Mouse (Mus musculus): ENCODE data around the gene Hmx1. TPM values are rescaled to one million over a fixed set of nuclear protein-coding genes. Genes with fewer than 3 reads are reported as not detected.

Hmx1 gene
- polyA plus RNA-seq, 1 experiment from 2014 or later: 0.52 TPM

GRCm38 (mm10) chr5:35389915-35390314 lies 1.0 kb downstream of the Hmx1 start:
- H3K4me1 ChIP-seq: peaks cover 29% of the 10 kb centered on the region
- no peaks in the 10 kb centered on the region for H3K36me3 ChIP-seq
- no peak overlapping the region for H3K4me3 ChIP-seq (replicated peaks)
- WGBS: 11% methylated on average over 3 of the region's 3 CpGs
- no peak overlapping the region for H3K27ac ChIP-seq
- H3K27me3 ChIP-seq: peaks cover 100% of the 10 kb centered on the region
- H3K4me2 ChIP-seq: no peak overlapping the region
- no peak for ATAC-seq (replicated peaks; ENCODE audit: low FRiP score)
- H3K9ac ChIP-seq: no peak overlapping the region
- no peaks in the 10 kb centered on the region for H3K9me3 ChIP-seq (replicated peaks)

GRCm38 (mm10) chr5:35390848-35391655 lies 2.1 kb downstream of the Hmx1 start:
- Histone ChIP-seq H3K36me3 (no peaks in the 10 kb centered on the region), H3K4me2 (peak overlapping the region; percentile 57), H3K9me3 (replicated peaks) (no peaks in the 10 kb centered on the region), H3K27ac (no peak overlapping the region), H3K27me3 (peaks cover 100% of the 10 kb centered on the region), H3K4me1 (peaks cover 32% of the 10 kb centered on the region), H3K9ac (no peak overlapping the region), H3K4me3 (replicated peaks) (peak overlapping the region; percentile 33)
- ATAC-seq (replicated peaks; ENCODE audit: low FRiP score): no peak
- 3% methylated on average over 22 of the region's 22 CpGs for WGBS

GRCm38 (mm10) chr5:35391656-35392333 lies 2.9 kb downstream of the Hmx1 start:
- Histone ChIP-seq H3K27me3 (peaks cover 98% of the 10 kb centered on the region), H3K27ac (no peak overlapping the region), H3K36me3 (no peaks in the 10 kb centered on the region), H3K4me1 (peaks cover 32% of the 10 kb centered on the region), H3K4me3 (replicated peaks) (peak overlapping the region; percentile 33), H3K9ac (no peak overlapping the region), H3K9me3 (replicated peaks) (no peaks in the 10 kb centered on the region), H3K4me2 (peak overlapping the region; percentile 57)
- no peak for ATAC-seq (replicated peaks; ENCODE audit: low FRiP score)
- under 1% methylated on average over 80 of the region's 88 CpGs for WGBS

GRCm38 (mm10) chr5:35392334-35392695 lies 3.4 kb downstream of the Hmx1 start:
- Histone ChIP-seq H3K4me3 (replicated peaks) (peak overlapping the region; percentile 33), H3K4me1 (peaks cover 35% of the 10 kb centered on the region), H3K36me3 (no peaks in the 10 kb centered on the region), H3K4me2 (peak overlapping the region; percentile 57), H3K9ac (no peak overlapping the region), H3K27me3 (peaks cover 98% of the 10 kb centered on the region), H3K9me3 (replicated peaks) (no peaks in the 10 kb centered on the region), H3K27ac (no peak overlapping the region)
- ATAC-seq (replicated peaks; ENCODE audit: low FRiP score): no peak
- under 1% methylated on average over 37 of the region's 37 CpGs for WGBS

- peaks cover 98% of the 10 kb centered on the region for H3K27me3 ChIP-seq
- no peaks in the 10 kb centered on the region for H3K36me3 ChIP-seq
- ATAC-seq (replicated peaks; ENCODE audit: low FRiP score): no peak
- no peak overlapping the region for H3K27ac ChIP-seq
- no peak overlapping the region for H3K9ac ChIP-seq
- no peaks in the 10 kb centered on the region for H3K9me3 ChIP-seq (replicated peaks)
- peaks cover 30% of the 10 kb centered on the region for H3K4me1 ChIP-seq
- 4% methylated on average over 9 of the region's 9 CpGs for WGBS
- H3K4me2 ChIP-seq: peak overlapping the region; percentile 20; the same call in 1 of the 2 replicates
- peak overlapping the region; percentile 13; the same call in 1 of the 2 replicates for H3K4me3 ChIP-seq (replicated peaks)
These were observed 6.9 kb downstream of the Hmx1 start for GRCm38 (mm10) chr5:35395566-35396440.

- peaks cover 98% of the 10 kb centered on the region for H3K27me3 ChIP-seq
- peak overlapping the region; percentile 16 for H3K4me3 ChIP-seq (replicated peaks)
- ATAC-seq (replicated peaks; ENCODE audit: low FRiP score): no peak
- no peaks in the 10 kb centered on the region for H3K9me3 ChIP-seq (replicated peaks)
- H3K9ac ChIP-seq: no peak overlapping the region
- under 1% methylated on average over 57 of the region's 57 CpGs for WGBS
- H3K4me2 ChIP-seq: peak overlapping the region; percentile 36
- H3K27ac ChIP-seq: no peak overlapping the region
- peaks cover 22% of the 10 kb centered on the region for H3K4me1 ChIP-seq
- no peaks in the 10 kb centered on the region for H3K36me3 ChIP-seq
These were observed 8.2 kb downstream of the Hmx1 start for GRCm38 (mm10) chr5:35396976-35397641.

GRCm38 (mm10) chr5:35397642-35398309 lies 8.9 kb downstream of the Hmx1 start:
- H3K4me2 ChIP-seq: peak overlapping the region; percentile 36
- H3K4me3 ChIP-seq (replicated peaks): peak overlapping the region; percentile 16
- ATAC-seq (replicated peaks; ENCODE audit: low FRiP score): peak; percentile 38

GRCm38 (mm10) chr5:35398310-35398910 lies 9.5 kb downstream of the Hmx1 start:
- peaks cover 98% of the 10 kb centered on the region for H3K27me3 ChIP-seq
- H3K36me3 ChIP-seq: no peaks in the 10 kb centered on the region
- no peaks in the 10 kb centered on the region for H3K9me3 ChIP-seq (replicated peaks)
- H3K4me2 ChIP-seq: no peak overlapping the region
- no peak for ATAC-seq (replicated peaks; ENCODE audit: low FRiP score)
- H3K4me1 ChIP-seq: peaks cover 18% of the 10 kb centered on the region
- H3K27ac ChIP-seq: no peak overlapping the region
- no peak overlapping the region for H3K9ac ChIP-seq
- H3K4me3 ChIP-seq (replicated peaks): no peak overlapping the region
- 2% methylated on average over 14 of the region's 14 CpGs for WGBS

More at GRCm38 (mm10) chr5:35397642-35398309, 8.9 kb downstream of the Hmx1 start:
- Histone ChIP-seq H3K27ac (no peak overlapping the region), H3K36me3 (no peaks in the 10 kb centered on the region), H3K27me3 (peaks cover 98% of the 10 kb centered on the region), H3K9me3 (replicated peaks) (no peaks in the 10 kb centered on the region), H3K4me1 (peaks cover 18% of the 10 kb centered on the region), H3K9ac (no peak overlapping the region)
- under 1% methylated on average over 46 of the region's 52 CpGs for WGBS

GRCm38 (mm10) chr5:35399061-35399460 lies 10.2 kb downstream of the Hmx1 start:
- H3K4me2 ChIP-seq: no peak overlapping the region
- H3K4me1 ChIP-seq: peaks cover 18% of the 10 kb centered on the region
- no peak for ATAC-seq (replicated peaks; ENCODE audit: low FRiP score)
- 2% methylated on average over 7 of the region's 7 CpGs for WGBS
- H3K4me3 ChIP-seq (replicated peaks): no peak overlapping the region
- H3K9me3 ChIP-seq (replicated peaks): no peaks in the 10 kb centered on the region
- H3K9ac ChIP-seq: no peak overlapping the region
- H3K27me3 ChIP-seq: peaks cover 98% of the 10 kb centered on the region
- no peak overlapping the region for H3K27ac ChIP-seq
- no peaks in the 10 kb centered on the region for H3K36me3 ChIP-seq

- Histone ChIP-seq H3K9me3 (replicated peaks) (no peaks in the 10 kb centered on the region), H3K4me3 (replicated peaks) (no peak overlapping the region), H3K4me2 (peak overlapping the region; percentile 21), H3K4me1 (peaks cover 18% of the 10 kb centered on the region), H3K27me3 (peaks cover 98% of the 10 kb centered on the region), H3K27ac (no peak overlapping the region), H3K9ac (no peak overlapping the region), H3K36me3 (no peaks in the 10 kb centered on the region)
- under 1% methylated on average over 48 of the region's 48 CpGs for WGBS
- ATAC-seq (replicated peaks; ENCODE audit: low FRiP score): no peak
These were observed 10.9 kb downstream of the Hmx1 start for GRCm38 (mm10) chr5:35399704-35400320.
